In genomic region chr9:31074836-31075235, GRCm38 (mm10) we compare ENCODE assay signal across 23 mouse cellular contexts. TPM values are rescaled to one million over a fixed set of nuclear protein-coding genes. Genes with fewer than 3 reads are reported as not detected.
"Had no signal": no experiment of that assay in that cellular context is flagged by ENCODE, and none has a peak within 500 bp of the region (broad histone marks: within the 10 kb centered on the region; RNA-seq: fewer than 3 reads in every experiment).

No protein-coding gene starts in this region.

- H3K4me3 ChIP-seq: heart, embryonic 12.5 days; hindbrain, embryonic 13.5 days; hindbrain, embryonic 15.5 days; kidney, embryonic 15.5 days; limb, embryonic 13.5 days; limb, embryonic 15.5 days; liver, embryonic 13.5 days; liver, embryonic 15.5 days had no signal

- H3K9ac ChIP-seq: heart, embryonic 12.5 days; hindbrain, embryonic 13.5 days; hindbrain, embryonic 15.5 days; kidney, embryonic 15.5 days; limb, embryonic 13.5 days; limb, embryonic 15.5 days; liver, embryonic 13.5 days; liver, embryonic 15.5 days had no signal

- H3K27ac ChIP-seq: hindbrain, embryonic 13.5 days; hindbrain, embryonic 15.5 days; hindbrain, postnatal 0 days; kidney, embryonic 15.5 days; kidney, postnatal 0 days; limb, embryonic 13.5 days; limb, embryonic 15.5 days; liver, embryonic 13.5 days; liver, embryonic 15.5 days had no signal

- H3K36me3 ChIP-seq: hindbrain, embryonic 13.5 days; hindbrain, embryonic 15.5 days; limb, embryonic 15.5 days; liver, embryonic 13.5 days; liver, embryonic 15.5 days had no signal

- H3K4me1 ChIP-seq: hindbrain, embryonic 13.5 days; hindbrain, embryonic 15.5 days; kidney, embryonic 15.5 days; limb, embryonic 13.5 days; limb, embryonic 15.5 days; liver, embryonic 13.5 days; liver, embryonic 15.5 days had no signal

- H3K9me3 ChIP-seq: heart, embryonic 12.5 days; hindbrain, embryonic 13.5 days; hindbrain, embryonic 15.5 days; kidney, embryonic 15.5 days; limb, embryonic 13.5 days; limb, embryonic 15.5 days; liver, embryonic 13.5 days; liver, embryonic 15.5 days had no signal

- H3K27me3 ChIP-seq: hindbrain, embryonic 13.5 days; hindbrain, embryonic 15.5 days; kidney, embryonic 15.5 days; limb, embryonic 13.5 days; limb, embryonic 15.5 days; liver, embryonic 13.5 days; liver, embryonic 15.5 days had no signal

- DNase-seq: gastrocnemius, postnatal 14 days; gastrocnemius, postnatal 36 days; heart, adult 18-20 months; heart, postnatal 10 days; kidney, adult 11 months; kidney, adult 2 months; kidney, adult 9 months; kidney, postnatal 14 days; kidney, postnatal 36 days; layer of hippocampus, adult 9-11 months; layer of hippocampus, postnatal 36 days; left cerebral cortex, postnatal 4 days; liver, embryonic 13.5 days had no signal

RNA-seq across cellular contexts. Expression of gene St14, which starts 56.8 kb away (rescaled TPM):
- total RNA-seq: gastrocnemius, adult 8-10 months; gastrocnemius, postnatal 36 days had no signal
